8 mouse cellular contexts compared by ENCODE assay signal in genomic region chr7:127480321-127480720, GRCm38 (mm10). TPM values are rescaled to one million over a fixed set of nuclear protein-coding genes. Genes with fewer than 3 reads are reported as not detected.
DNase-seq lines count a peak whose midpoint lies in the region; ATAC-seq and TF ChIP-seq lines count a peak whose summit lies in the region.

No protein-coding gene starts in this region.

- H3K4me3 ChIP-seq in embryonic facial prominence, embryonic 15.5 days (replicated peaks) = peak overlapping the region; percentile 99
- H3K4me3 ChIP-seq in limb, embryonic 11.5 days (ENCODE audit: low read depth, low read length) = peak overlapping the region; percentile 99
- H3K4me3 ChIP-seq in midbrain, postnatal 0 days (ENCODE audit: low read depth, low read length) = peak overlapping the region; percentile 86

- H3K27ac ChIP-seq in embryonic facial prominence, embryonic 15.5 days (replicated peaks) = no peak overlapping the region
- no peak overlapping the region for H3K27ac ChIP-seq in limb, embryonic 11.5 days (replicated peaks; ENCODE audit: low read depth, low read length)
- 0 out of 2 replicates have a peak overlapping the region, but pooled peaks have one; percentile 84 for H3K27ac ChIP-seq in midbrain, postnatal 0 days (ENCODE audit: low read depth, low read length)

- ATAC-seq in embryonic facial prominence, embryonic 15.5 days (ENCODE audit: insufficient number of reproducible peaks, low FRiP score, low TSS enrichment, low read depth) = no peak
- no peak for ATAC-seq in limb, embryonic 11.5 days (ENCODE audit: insufficient number of reproducible peaks, low FRiP score, low TSS enrichment, low read depth)
- ATAC-seq in midbrain, postnatal 0 days (ENCODE audit: low FRiP score) = no peak

- H3K4me1 ChIP-seq in embryonic facial prominence, embryonic 15.5 days = peaks cover 26% of the 10 kb centered on the region
- H3K4me1 ChIP-seq in limb, embryonic 11.5 days (ENCODE audit: control insufficient read depth, insufficient read depth, low read length) = peaks cover 19% of the 10 kb centered on the region
- H3K4me1 ChIP-seq in midbrain, postnatal 0 days (ENCODE audit: insufficient read depth, low read length) = peaks cover 9% of the 10 kb centered on the region; the same call in 1 of the 2 replicates

- H3K36me3 ChIP-seq in embryonic facial prominence, embryonic 15.5 days = peaks cover 48% of the 10 kb centered on the region
- peaks cover 25% of the 10 kb centered on the region for H3K36me3 ChIP-seq in limb, embryonic 11.5 days (ENCODE audit: control insufficient read depth, insufficient read depth, low read length)
- peaks cover 41% of the 10 kb centered on the region for H3K36me3 ChIP-seq in midbrain, postnatal 0 days (ENCODE audit: insufficient read depth, low read length)

- H3K4me2 ChIP-seq in embryonic facial prominence, embryonic 15.5 days (replicated peaks) = peak overlapping the region; percentile 77
- H3K4me2 ChIP-seq in limb, embryonic 11.5 days (ENCODE audit: low read depth, severe bottlenecking) = peak overlapping the region; percentile 98
- H3K4me2 ChIP-seq in midbrain, postnatal 0 days (ENCODE audit: low read depth, low read length, poor library complexity, severe bottlenecking) = peak overlapping the region; percentile 98

- 46% methylated on average over 2 of the region's 2 CpGs for WGBS in embryonic facial prominence, embryonic 15.5 days
- 74% methylated on average over 2 of the region's 2 CpGs for WGBS in limb, embryonic 11.5 days
- 69% methylated on average over 2 of the region's 2 CpGs for WGBS in midbrain, postnatal 0 days

- no peaks in the 10 kb centered on the region for H3K27me3 ChIP-seq in embryonic facial prominence, embryonic 15.5 days
- H3K27me3 ChIP-seq in limb, embryonic 11.5 days (ENCODE audit: control insufficient read depth, insufficient read depth, low read length) = no peaks in the 10 kb centered on the region
- H3K27me3 ChIP-seq in midbrain, postnatal 0 days (ENCODE audit: insufficient read depth, low read length) = no peaks in the 10 kb centered on the region

- peak; percentile 22 for DNase-seq in kidney, adult 9 months
- no peak for DNase-seq in kidney, adult 18-20 months
- no peak for DNase-seq in limb, embryonic 11.5 days (ENCODE audit: low spot score)
- DNase-seq in midbrain, postnatal 0 days (ENCODE audit: low spot score) = no peak
- DNase-seq in adrenal gland, adult 2 months = no peak
- no peak for DNase-seq in left cerebral cortex, adult 18-20 months (ENCODE audit: low spot score in 2 of 2)
- DNase-seq in cerebellum, postnatal 36 days = no peak

- H3K9ac ChIP-seq in embryonic facial prominence, embryonic 15.5 days = peak overlapping the region; percentile 96
- H3K9ac ChIP-seq in limb, embryonic 11.5 days (ENCODE audit: low read length) = no peak overlapping the region; the same call in 1 of the 2 replicates
- peak overlapping the region; percentile 98 for H3K9ac ChIP-seq in midbrain, postnatal 0 days (replicated peaks; ENCODE audit: low read length, poor library complexity, severe bottlenecking)

- H3K9me3 ChIP-seq in embryonic facial prominence, embryonic 15.5 days (replicated peaks) = no peaks in the 10 kb centered on the region
- no peaks in the 10 kb centered on the region for H3K9me3 ChIP-seq in limb, embryonic 11.5 days (ENCODE audit: control insufficient read depth, low read length)
- H3K9me3 ChIP-seq in midbrain, postnatal 0 days (ENCODE audit: low read length) = no peaks in the 10 kb centered on the region

- no peak for TF ChIP-seq CTCF in midbrain, postnatal 0 days (IDR thresholded peaks at IDR 0.05)

RNA-seq across cellular contexts. Expression of gene Fbrs, which starts 1.3 kb away (rescaled TPM):
- 17.1 and 17.3 TPM in 2 replicates for polyA plus RNA-seq in embryonic facial prominence, embryonic 15.5 days (2015; fragmentation: Nextera tagmentation; extraction: Ambion mirVana)
- 13.2 and 14.3 TPM in 2 replicates for polyA plus RNA-seq in limb, embryonic 11.5 days (2014; fragmentation: Nextera tagmentation; extraction: Ambion mirVana)
- total RNA-seq in midbrain, postnatal 0 days (2014; rRNA removed) = 41.0 and 44.8 TPM in 2 replicates
- 9.6 and 11.8 TPM in 2 replicates for polyA plus RNA-seq in midbrain, postnatal 0 days (2015; fragmentation: Nextera tagmentation; extraction: Ambion mirVana)
- total RNA-seq in adrenal gland, adult 2 months (2021) = 10 to 100 TPM; 54.8 to 90.7 TPM
- polyA plus RNA-seq in adrenal gland, adult 2 months (2012; rRNA removed) = 46.0 and 57.8 TPM in 2 replicates
- 10 to 100 TPM; 54.5 to 57.8 TPM for total RNA-seq in left cerebral cortex, adult 18-20 months (2021)

RNA-seq across cellular contexts. Expression of gene Prr14, which starts 20.9 kb away (rescaled TPM):
- polyA plus RNA-seq in embryonic facial prominence, embryonic 15.5 days (2015; fragmentation: Nextera tagmentation; extraction: Ambion mirVana) = 46.3 and 55.9 TPM in 2 replicates
- polyA plus RNA-seq in limb, embryonic 11.5 days (2014; fragmentation: Nextera tagmentation; extraction: Ambion mirVana) = 49.1 and 53.4 TPM in 2 replicates
- 36.2 and 38.7 TPM in 2 replicates for total RNA-seq in midbrain, postnatal 0 days (2014; rRNA removed)
- 28.2 and 28.3 TPM in 2 replicates for polyA plus RNA-seq in midbrain, postnatal 0 days (2015; fragmentation: Nextera tagmentation; extraction: Ambion mirVana)
- total RNA-seq in adrenal gland, adult 2 months (2021) = 10 to 100 TPM; 49.0 to 56.8 TPM
- polyA plus RNA-seq in adrenal gland, adult 2 months (2012; rRNA removed) = 73.2 and 87.0 TPM in 2 replicates
- total RNA-seq in left cerebral cortex, adult 18-20 months (2021) = 10 to 100 TPM; 24.6 to 33.0 TPM

RNA-seq across cellular contexts. Expression of gene Zfp689, which starts 31.4 kb away (rescaled TPM):
- 8.0 and 8.8 TPM in 2 replicates for polyA plus RNA-seq in embryonic facial prominence, embryonic 15.5 days (2015; fragmentation: Nextera tagmentation; extraction: Ambion mirVana)
- 16.5 and 17.6 TPM in 2 replicates for polyA plus RNA-seq in limb, embryonic 11.5 days (2014; fragmentation: Nextera tagmentation; extraction: Ambion mirVana)
- 7.7 and 11.0 TPM in 2 replicates for total RNA-seq in midbrain, postnatal 0 days (2014; rRNA removed)
- 7.3 and 8.0 TPM in 2 replicates for polyA plus RNA-seq in midbrain, postnatal 0 days (2015; fragmentation: Nextera tagmentation; extraction: Ambion mirVana)
- 1 to 10 TPM; 3.9 to 4.6 TPM for total RNA-seq in adrenal gland, adult 2 months (2021)
- polyA plus RNA-seq in adrenal gland, adult 2 months (2012; rRNA removed) = 7.0 and 7.1 TPM in 2 replicates
- 1 to 10 TPM; 5.4 to 6.2 TPM for total RNA-seq in left cerebral cortex, adult 18-20 months (2021)

RNA-seq across cellular contexts. Expression of gene Srcap, which starts 31.5 kb away (rescaled TPM):
- polyA plus RNA-seq in embryonic facial prominence, embryonic 15.5 days (2015; fragmentation: Nextera tagmentation; extraction: Ambion mirVana) = 48.6 and 52.4 TPM in 2 replicates
- 59.4 and 61.4 TPM in 2 replicates for polyA plus RNA-seq in limb, embryonic 11.5 days (2014; fragmentation: Nextera tagmentation; extraction: Ambion mirVana)
- total RNA-seq in midbrain, postnatal 0 days (2014; rRNA removed) = 31.7 and 50.8 TPM in 2 replicates
- 25.9 and 30.4 TPM in 2 replicates for polyA plus RNA-seq in midbrain, postnatal 0 days (2015; fragmentation: Nextera tagmentation; extraction: Ambion mirVana)
- 10 to 100 TPM; 68.6 to 90.2 TPM for total RNA-seq in adrenal gland, adult 2 months (2021)
- polyA plus RNA-seq in adrenal gland, adult 2 months (2012; rRNA removed) = 29.3 and 41.2 TPM in 2 replicates
- 10 to 100 TPM; 94.9 to 99.7 TPM for total RNA-seq in left cerebral cortex, adult 18-20 months (2021)

RNA-seq across cellular contexts. Expression of gene Gm42715, which starts 39.1 kb away (rescaled TPM):
- polyA plus RNA-seq in embryonic facial prominence, embryonic 15.5 days (2015; fragmentation: Nextera tagmentation; extraction: Ambion mirVana) = 14.6 and 14.7 TPM in 2 replicates
- 19.4 and 21.0 TPM in 2 replicates for polyA plus RNA-seq in limb, embryonic 11.5 days (2014; fragmentation: Nextera tagmentation; extraction: Ambion mirVana)
- 19.6 and 32.1 TPM in 2 replicates for total RNA-seq in midbrain, postnatal 0 days (2014; rRNA removed)
- polyA plus RNA-seq in midbrain, postnatal 0 days (2015; fragmentation: Nextera tagmentation; extraction: Ambion mirVana) = 9.0 and 11.4 TPM in 2 replicates
- 10 to 100 TPM; 19.1 to 19.7 TPM for total RNA-seq in adrenal gland, adult 2 months (2021)
- polyA plus RNA-seq in adrenal gland, adult 2 months (2012; rRNA removed) = 4.0 and 6.7 TPM in 2 replicates
- 10 to 100 TPM in 1 of 2 experiments, 1 to 10 TPM in 1; 8.9 to 10.7 TPM for total RNA-seq in left cerebral cortex, adult 18-20 months (2021)
